In the genomic region with DNA sequence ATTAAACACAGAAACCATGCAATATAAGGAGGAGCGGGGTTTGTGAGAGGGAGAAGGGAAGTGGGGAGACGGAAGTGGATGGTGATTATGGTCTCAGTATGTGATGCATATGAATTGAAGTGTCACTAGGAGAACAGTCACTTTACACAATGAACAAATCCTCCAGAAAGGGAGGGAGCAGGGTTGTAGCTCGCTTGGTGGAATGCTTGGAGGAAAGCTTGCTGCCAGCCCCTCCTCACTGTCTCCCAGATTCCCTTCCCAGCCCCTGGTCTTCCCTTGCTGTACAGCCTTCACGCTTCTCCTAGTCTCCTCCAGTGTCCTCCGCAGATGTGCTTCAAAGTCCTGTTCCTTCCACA, we compare ENCODE assay signal across 8 mouse cellular contexts. TPM values are rescaled to one million over a fixed set of nuclear protein-coding genes. Genes with fewer than 3 reads are reported as not detected.
DNase-seq lines count a peak whose midpoint lies in the region; ATAC-seq and TF ChIP-seq lines count a peak whose summit lies in the region.

No protein-coding gene starts in this region.

- ATAC-seq in frontal cortex, adult (ENCODE audit: low TSS enrichment) = peak; percentile 45; the same call in 1 of the 2 replicates
- ATAC-seq in hindbrain, embryonic 11.5 days (ENCODE audit: low FRiP score) = no peak
- ATAC-seq in megakaryocyte progenitor cell, adult 5-6 weeks (replicated peaks; ENCODE audit: poor library complexity) = peak; percentile 77

- no peaks in the 10 kb centered on the region for H3K27me3 ChIP-seq in MEL (ENCODE audit: control insufficient read depth in 1 of 2, insufficient read depth in 2 of 2, low read length in 2 of 2)
- no peaks in the 10 kb centered on the region for H3K27me3 ChIP-seq in hindbrain, embryonic 11.5 days (ENCODE audit: control insufficient read depth, insufficient read depth, low read length)

- H3K36me3 ChIP-seq in MEL (ENCODE audit: control insufficient read depth in 1 of 2, insufficient read depth in 2 of 2, low read length in 2 of 2) = 0 out of 4 replicates have a peak, but pooled peaks cover 0 to 2% of the 10 kb centered on the region in 2 experiments
- no peaks in the 10 kb centered on the region for H3K36me3 ChIP-seq in hindbrain, embryonic 11.5 days (ENCODE audit: control insufficient read depth, insufficient read depth, low read length)

- no peaks in the 10 kb centered on the region for H3K79me2 ChIP-seq in MEL (ENCODE audit: control insufficient read depth, insufficient read depth, low read length, poor library complexity)

- no peaks in the 10 kb centered on the region for H3K9me3 ChIP-seq in MEL (replicated peaks; ENCODE audit: insufficient read depth, low read length)
- no peaks in the 10 kb centered on the region for H3K9me3 ChIP-seq in hindbrain, embryonic 11.5 days (ENCODE audit: control insufficient read depth, low read length)

- peak overlapping the region; percentile 47; the same call in 1 of the 2 replicates for H3K9ac ChIP-seq in MEL (ENCODE audit: control insufficient read depth, low read depth, low read length, poor library complexity, severe bottlenecking)
- H3K9ac ChIP-seq in hindbrain, embryonic 11.5 days (ENCODE audit: low read depth, low read length) = no peak overlapping the region

- TF ChIP-seq EP300 in MEL (IDR thresholded peaks at IDR 0.05; ENCODE audit: low read depth in 1 of 2, low read length in 2 of 2) = no peak

- no peak overlapping the region for H3K27ac ChIP-seq in MEL (ENCODE audit: control insufficient read depth, low read depth, low read length)
- H3K27ac ChIP-seq in hindbrain, embryonic 11.5 days (ENCODE audit: low read depth, low read length) = no peak overlapping the region

- intact Hi-C loops in left cerebral cortex, postnatal 25 days (cut with DNase I) = no loop called here

- H3K4me2 ChIP-seq in hindbrain, embryonic 11.5 days (replicated peaks; ENCODE audit: low read depth, low read length) = peak overlapping the region; percentile 17; the same call in 1 of the 2 replicates

- no peak for DNase-seq in frontal cortex, postnatal 25 days (ENCODE audit: low spot score in 2 of 2)
- DNase-seq in MEL (ENCODE audit: low read depth, low spot score) = no peak
- no peak for DNase-seq in hindbrain, embryonic 11.5 days (ENCODE audit: low spot score)
- DNase-seq in adrenal gland, postnatal 10 days = no peak
- DNase-seq in c-Kit-positive CD71-positive TER-119-positive erythroid progenitor cells, embryonic 14.5 days (ENCODE audit: low spot score) = no peak
- no peak for DNase-seq in left cerebral cortex, postnatal 25 days (ENCODE audit: low spot score in 2 of 2)

- TF ChIP-seq POLR2A in MEL (IDR thresholded peaks at IDR 0.05; ENCODE audit: control insufficient read depth in 1 of 2, insufficient read depth in 1 of 2, low read depth in 1 of 2, low read length in 2 of 2, poor library complexity in 1 of 2) = no peak

- peaks cover 3 to 11% of the 10 kb centered on the region in 2 experiments; a peak in 3 of 4 replicates for H3K4me1 ChIP-seq in MEL (ENCODE audit: control insufficient read depth in 1 of 2, insufficient read depth in 2 of 2, low read length in 2 of 2)
- no peaks in the 10 kb centered on the region for H3K4me1 ChIP-seq in hindbrain, embryonic 11.5 days (replicated peaks; ENCODE audit: control insufficient read depth, insufficient read depth, low read length)

- no peak for TF ChIP-seq CTCF in MEL (IDR thresholded peaks at IDR 0.05 in 2 of 3, conservative IDR thresholded peaks at IDR 0.05 in 1 of 3; ENCODE audit: control insufficient read depth in 1 of 3, insufficient read depth in 1 of 3, low read depth in 2 of 3, low read length in 3 of 3, poor library complexity in 1 of 3, severe bottlenecking in 1 of 3)

- WGBS in hindbrain, embryonic 11.5 days = 40% methylated on average over 5 of the region's 5 CpGs

- peak overlapping the region; percentile 58 to 86 for H3K4me3 ChIP-seq in MEL (ENCODE audit: control insufficient read depth in 1 of 2, insufficient read depth in 1 of 2, low read depth in 2 of 2, low read length in 2 of 2)
- no peak overlapping the region for H3K4me3 ChIP-seq in hindbrain, embryonic 11.5 days (ENCODE audit: low read depth, low read length)

- no peak for TF ChIP-seq RAD21 in MEL (IDR thresholded peaks at IDR 0.05; ENCODE audit: low read depth, low read length)

TF ChIP-seq in MEL, 35 proteins besides CTCF, POLR2A, EP300 and RAD21:
- no peak for TF ChIP-seq KAT2A (conservative IDR thresholded peaks at IDR 0.05; ENCODE audit: low read depth, low read length)
- TF ChIP-seq CHD2 (IDR thresholded peaks at IDR 0.05; ENCODE audit: low read length) = no peak
- no peak for TF ChIP-seq ZC3H11A (IDR thresholded peaks at IDR 0.05; ENCODE audit: low read depth, low read length)
- TF ChIP-seq MYB (IDR thresholded peaks at IDR 0.05; ENCODE audit: low read depth, low read length) = no peak
- no peak for TF ChIP-seq MEF2A (IDR thresholded peaks at IDR 0.05; ENCODE audit: extremely low read depth, insufficient replicate concordance, low read depth, low read length, poor library complexity, severe bottlenecking)
- TF ChIP-seq HCFC1 (IDR thresholded peaks at IDR 0.05; ENCODE audit: low read depth, low read length) = no peak
- no peak for TF ChIP-seq ZKSCAN1 (IDR thresholded peaks at IDR 0.05; ENCODE audit: low read depth, low read length)
TF ChIP-seq in MEL: peak in this region for 0.

RNA-seq across cellular contexts. Expression of a gene that starts 22.9 kb away (rescaled TPM):
- total RNA-seq in MEL (2012; rRNA removed) = 0.56 and 0.92 TPM in 2 replicates
- polyA plus RNA-seq in MEL (2012; ENCODE audit: insufficient read depth in 1 of 2, insufficient read length in 2 of 2, low read depth in 1 of 2, low replicate concordance in 2 of 2, missing spikeins in 1 of 2) = under 1 TPM in 1 of 2 experiments, not detected in 1; 0.03 TPM
- polyA plus RNA-seq in hindbrain, embryonic 11.5 days (2014; fragmentation: Nextera tagmentation; extraction: Ambion mirVana) = 0.25 and 0.81 TPM in 2 replicates
- total RNA-seq in megakaryocyte progenitor cell, adult 5-6 weeks (2015) = 0.07 and 0.27 TPM in 2 replicates
- total RNA-seq in megakaryocyte progenitor cell, adult 5-6 weeks (2017) = 0.29 and 0.68 TPM in 2 replicates
- total RNA-seq in adrenal gland, postnatal 10 days (2021) = 10 to 100 TPM in 1 of 2 experiments, 1 to 10 TPM in 1; 7.2 to 14.2 TPM
- total RNA-seq in left cerebral cortex, postnatal 25 days (2021) = 10 to 100 TPM; 15.4 to 17.9 TPM

RNA-seq across cellular contexts. Expression of a gene that starts 28.4 kb away (rescaled TPM):
- 0.04 and 0.07 TPM in 2 replicates for total RNA-seq in MEL (2012; rRNA removed)
- under 1 TPM in 1 of 2 experiments, not detected in 1; 0.15 TPM for polyA plus RNA-seq in MEL (2012; ENCODE audit: insufficient read depth in 1 of 2, insufficient read length in 2 of 2, low read depth in 1 of 2, low replicate concordance in 2 of 2, missing spikeins in 1 of 2)
- polyA plus RNA-seq in hindbrain, embryonic 11.5 days (2014; fragmentation: Nextera tagmentation; extraction: Ambion mirVana) = 6.0 and 7.6 TPM in 2 replicates
- total RNA-seq in megakaryocyte progenitor cell, adult 5-6 weeks (2015) = 1.2 and 2.3 TPM in 2 replicates
- 1.6 and 2.4 TPM in 2 replicates for total RNA-seq in megakaryocyte progenitor cell, adult 5-6 weeks (2017)
- 10 to 100 TPM; 16.6 to 19.7 TPM for total RNA-seq in adrenal gland, postnatal 10 days (2021)
- 10 to 100 TPM; 54.2 to 58.7 TPM for total RNA-seq in left cerebral cortex, postnatal 25 days (2021)

RNA-seq across cellular contexts. Expression of a gene that starts 54.4 kb away (rescaled TPM):
- 16.6 and 19.1 TPM in 2 replicates for total RNA-seq in MEL (2012; rRNA removed)
- 10 to 100 TPM in 1 of 2 experiments, not detected in 1; 45.4 TPM for polyA plus RNA-seq in MEL (2012; ENCODE audit: insufficient read depth in 1 of 2, insufficient read length in 2 of 2, low read depth in 1 of 2, low replicate concordance in 2 of 2, missing spikeins in 1 of 2)
- 24.4 and 30.8 TPM in 2 replicates for polyA plus RNA-seq in hindbrain, embryonic 11.5 days (2014; fragmentation: Nextera tagmentation; extraction: Ambion mirVana)
- 20.8 and 31.7 TPM in 2 replicates for total RNA-seq in megakaryocyte progenitor cell, adult 5-6 weeks (2015)
- 11.7 and 12.2 TPM in 2 replicates for total RNA-seq in megakaryocyte progenitor cell, adult 5-6 weeks (2017)
- total RNA-seq in adrenal gland, postnatal 10 days (2021) = 10 to 100 TPM; 45.6 to 73.5 TPM
- 10 to 100 TPM; 54.3 to 55.2 TPM for total RNA-seq in left cerebral cortex, postnatal 25 days (2021)

Comparison
In these comparisons a context has a peak if more than half of its experiments do, and no peak if none do; other contexts are left out.
1. RNA of a gene that starts 28.4 kb away (total RNA-seq): 54.2 to 58.7 TPM in left cerebral cortex, postnatal 25 days and 16.6 to 19.7 TPM in adrenal gland, postnatal 10 days; 1.2 to 2.4 TPM in megakaryocyte progenitor cell, adult 5-6 weeks and 0.04 to 0.07 TPM in MEL; every median in the first group is over 4 times any median in the second.